Mouse (Mus musculus) heart, adult 2 months (tissue): ENCODE results near the gene Clcn6. TPM values are rescaled to one million over a fixed set of nuclear protein-coding genes. Genes with fewer than 3 reads are reported as not detected.
A peak's percentile ranks its signal among the peaks of the same experiment; 100 is the strongest.

ENCODE experiments used
- DNase-seq, 2 experiments: peaks; one replicate each; pipeline ENCODE4 v3.0.0; 2021
- H3K27ac ChIP-seq: fragments of 200-600 bp; 2 replicates; pipeline ENCODE4 v1.8.1; 2022
- H3K27me3 ChIP-seq: fragments of 200-500 bp; 2 replicates; pipeline ENCODE4 v1.6.1; 2012; ENCODE audit warnings: mild to moderate bottlenecking, low read length, inconsistent platforms, mixed read lengths; ENCODE audit not compliant: control insufficient read depth, insufficient read depth
- H3K36me3 ChIP-seq: fragments of 200-500 bp; 2 replicates; pipeline ENCODE4 v1.6.1; 2012; ENCODE audit warnings: low read length, inconsistent platforms; ENCODE audit not compliant: control insufficient read depth, insufficient read depth
- H3K4me1 ChIP-seq: fragments of 200-500 bp; 2 replicates; pipeline ENCODE4 v1.6.1; 2011; ENCODE audit warnings: low read length; ENCODE audit not compliant: control insufficient read depth, insufficient read depth
- H3K4me3 ChIP-seq: fragments of 200-600 bp; 2 replicates; pipeline ENCODE4 v1.8.1; 2022
- H3K79me2 ChIP-seq: fragments of 200-500 bp; replicated peaks from 2 replicates; pipeline ENCODE4 v1.6.1; 2012; ENCODE audit warnings: mild to moderate bottlenecking, inconsistent platforms, low read length, moderate library complexity, mixed read lengths; ENCODE audit not compliant: control insufficient read depth, insufficient read depth
- H3K9ac ChIP-seq: fragments of 200-500 bp; 2 replicates; pipeline ENCODE4 v1.6.1; 2012; ENCODE audit warnings: low read depth, mild to moderate bottlenecking, control low read depth, inconsistent platforms, low read length, mixed read lengths
- CTCF ChIP-seq: fragments of 200-600 bp; IDR thresholded peaks from 2 replicates; pipeline ENCODE4 v1.8.1; 2022; ENCODE audit warnings: antibody characterized with exemption, mild to moderate bottlenecking, moderate library complexity
- EP300 ChIP-seq: fragments of 200-500 bp; IDR thresholded peaks from 2 replicates; pipeline ENCODE4 v1.6.1; 2011; ENCODE audit warnings: low read depth, low read length, control low read depth; ENCODE audit not compliant: insufficient read depth
- POLR2A ChIP-seq: fragments of 200-500 bp; IDR thresholded peaks from 2 replicates; pipeline ENCODE4 v1.6.1; 2011; ENCODE audit warnings: mild to moderate bottlenecking, low read depth, low read length, control low read depth; ENCODE audit not compliant: insufficient read depth
- WGBS: fragments of 180-500 bp; shearing (Covaris S2); methylation state at CpG from one replicate; pipeline ENCODE4 v1.1.7; 2018; 5-methylcytosine and 5-hydroxymethylcytosine counted together
- intact Hi-C: fragments of 180-260 bp; cut with DNase I; formaldehyde crosslinking; loops from one replicate; pipeline ENCODE4 v1.15.1; 2025
- polyA plus RNA-seq: library from polyadenylated mRNA; depleted of rRNA; stranded (reverse); fragments of >200 nt; gene quantifications from 2 replicates; pipeline ENCODE4 v1.2.3, GENCODE M21; 2012
- total RNA-seq, 2 experiments: library from RNA; stranded (reverse); gene quantifications; 2 replicates each; pipeline ENCODE4 v1.2.3; 2021

The Clcn6 gene
- total and polyA plus RNA-seq, 3 experiments, result 7.5 to 8.9 (median 8.1) TPM

- Histone ChIP-seq H3K4me1 (no peaks in the 10 kb centered on the region), H3K36me3 (no peaks in the 10 kb centered on the region), H3K79me2 (no peaks in the 10 kb centered on the region), H3K27ac (no peak overlapping the region), H3K4me3 (no peak overlapping the region), H3K9ac (no peak overlapping the region), H3K27me3 (no peaks in the 10 kb centered on the region)
- 44% methylated on average over 7 of the region's 7 CpGs for WGBS
- no peak for DNase-seq
- intact Hi-C loops, result no loop called here
- TF ChIP-seq POLR2A (no peak), CTCF (no peak), EP300 (no peak)
Measured at GRCm38 (mm10) chr4:147979441-147979860, 59.2 kb downstream of the Clcn6 start.

GRCm38 (mm10) chr4:147978391-147978790 lies 60.2 kb downstream of the Clcn6 start:
- Histone ChIP-seq H3K4me1 (no peaks in the 10 kb centered on the region), H3K79me2 (no peaks in the 10 kb centered on the region), H3K9ac (no peak overlapping the region), H3K27ac (no peak overlapping the region), H3K36me3 (no peaks in the 10 kb centered on the region), H3K4me3 (no peak overlapping the region), H3K27me3 (no peaks in the 10 kb centered on the region)
- TF ChIP-seq POLR2A (no peak), EP300 (no peak), CTCF (no peak)
- intact Hi-C loops, result no loop called here
- WGBS, result 91% methylated on average over 6 of the region's 6 CpGs
- DNase-seq, result no peak

GRCm38 (mm10) chr4:147977726-147978125 lies 60.9 kb downstream of the Clcn6 start:
- no peaks in the 10 kb centered on the region for H3K27me3 ChIP-seq
- H3K27ac ChIP-seq, result no peak overlapping the region
- H3K36me3 ChIP-seq, result no peaks in the 10 kb centered on the region
- no peak overlapping the region for H3K9ac ChIP-seq
- H3K4me3 ChIP-seq, result no peak overlapping the region
- no peak for DNase-seq
- no peaks in the 10 kb centered on the region for H3K4me1 ChIP-seq
- WGBS, result 80% methylated on average over 4 of the region's 4 CpGs
- H3K79me2 ChIP-seq, result no peaks in the 10 kb centered on the region
- intact Hi-C loops, result no loop called here
- TF ChIP-seq EP300 (no peak), CTCF (no peak), POLR2A (no peak)

- Histone ChIP-seq H3K27me3 (no peaks in the 10 kb centered on the region), H3K4me3 (no peak overlapping the region), H3K4me1 (no peaks in the 10 kb centered on the region), H3K9ac (no peak overlapping the region), H3K36me3 (no peaks in the 10 kb centered on the region), H3K79me2 (no peaks in the 10 kb centered on the region), H3K27ac (no peak overlapping the region)
- no peak for TF ChIP-seq POLR2A
- TF ChIP-seq CTCF, result no peak
- TF ChIP-seq EP300, result no peak
- 33% methylated on average over 3 of the region's 3 CpGs for WGBS
- intact Hi-C loops, result no loop called here
- no peak for DNase-seq
Measured at GRCm38 (mm10) chr4:147976237-147976636, 62.4 kb downstream of the Clcn6 start.

GRCm38 (mm10) chr4:147969337-147969736 lies 69.3 kb downstream of the Clcn6 start:
- intact Hi-C loops, result no loop called here
- peak in 1 of 2 experiments; percentile 33 for DNase-seq
- WGBS, result 9% methylated on average over 9 of the region's 9 CpGs
- Histone ChIP-seq H3K79me2 (no peaks in the 10 kb centered on the region), H3K36me3 (no peaks in the 10 kb centered on the region), H3K9ac (peak overlapping the region; percentile 23), H3K4me3 (no peak overlapping the region), H3K27me3 (no peaks in the 10 kb centered on the region), H3K4me1 (peaks cover 3% of the 10 kb centered on the region; the same call in 1 of the 2 replicates), H3K27ac (peak overlapping the region; percentile 72)
- TF ChIP-seq EP300, result no peak
- TF ChIP-seq CTCF, result no peak
- TF ChIP-seq POLR2A, result no peak

- 35% methylated on average over 2 of the region's 2 CpGs for WGBS
Measured at GRCm38 (mm10) chr4:147968816-147969215, 69.8 kb downstream of the Clcn6 start.

More at GRCm38 (mm10) chr4:147968816-147969215, 69.8 kb downstream of the Clcn6 start:
- H3K4me1 ChIP-seq, result peaks cover 3% of the 10 kb centered on the region; the same call in 1 of the 2 replicates
- H3K4me3 ChIP-seq, result 0 out of 2 replicates have a peak overlapping the region, but pooled peaks have one; percentile 8
- peak overlapping the region; percentile 23 for H3K9ac ChIP-seq
- H3K27ac ChIP-seq, result peak overlapping the region; percentile 72
- no peak for DNase-seq
- H3K79me2 ChIP-seq, result no peaks in the 10 kb centered on the region
- H3K27me3 ChIP-seq, result no peaks in the 10 kb centered on the region
- intact Hi-C loops, result no loop called here
- no peaks in the 10 kb centered on the region for H3K36me3 ChIP-seq
- no peak for TF ChIP-seq CTCF
- TF ChIP-seq EP300, result no peak
- no peak for TF ChIP-seq POLR2A
